Mouse (Mus musculus): ENCODE measurements around the gene Zdhhc12. TPM values are rescaled to one million over a fixed set of nuclear protein-coding genes. Genes with fewer than 3 reads are reported as not detected.
"Not testable (repeated sequence)": the region's sequence is repeated elsewhere in the genome, so short reads cannot be mapped to it uniquely, and the experiment has no call there.

The Zdhhc12 gene
- total and polyA plus RNA-seq, 2 experiments from 2014 or later = 23.3 to 25.7 TPM

- Histone ChIP-seq H3K9ac (no peak overlapping the region), H3K4me3 (ENCODE audit: low read depth, low read length) (no peak overlapping the region), H3K27me3 (ENCODE audit: insufficient read depth, low read length) (no peaks in the 10 kb centered on the region), H3K9me3 (ENCODE audit: low read length) (no peaks in the 10 kb centered on the region), H3K4me1 (ENCODE audit: insufficient read depth) (peaks cover 8% of the 10 kb centered on the region; the same call in 1 of the 2 replicates), H3K36me3 (ENCODE audit: insufficient read depth) (no peaks in the 10 kb centered on the region), H3K27ac (ENCODE audit: low read depth, low read length) (no peak overlapping the region), H3K4me2 (ENCODE audit: low read depth) (no peak overlapping the region)
- 29% methylated on average over 5 of the region's 5 CpGs for WGBS
- DNase-seq = no peak
- TF ChIP-seq CTCF (IDR thresholded peaks at IDR 0.05; ENCODE audit: low read depth) = no peak
- no peak for ATAC-seq
Measured at GRCm38 (mm10) chr2:30058418-30058817, 35.0 kb downstream of the Zdhhc12 start.

GRCm38 (mm10) chr2:30057223-30057904 is 36.1 kb downstream of the Zdhhc12 start, which contains the start of gene Set:
Gene Set (plus strand): TSS chr2:30057378.
- no peak for TF ChIP-seq CTCF (IDR thresholded peaks at IDR 0.05; ENCODE audit: low read depth)
- WGBS = 53% methylated on average over 12 of the region's 12 CpGs
- ATAC-seq (no peak), DNase-seq (no peak)
- no peak within 1 kb of the TSS for H3K27ac ChIP-seq (ENCODE audit: low read depth, low read length)
- 0 out of 2 replicates have a peak, but pooled peaks cover 4% of the 10 kb centered on the region for H3K4me1 ChIP-seq (ENCODE audit: insufficient read depth)
- H3K4me2 ChIP-seq (ENCODE audit: low read depth) = no peak within 1 kb of the TSS
- no peaks in the 10 kb centered on the region for H3K27me3 ChIP-seq (ENCODE audit: insufficient read depth, low read length)
- H3K9ac ChIP-seq = no peak within 1 kb of the TSS
- H3K4me3 ChIP-seq (ENCODE audit: low read depth, low read length) = no peak within 1 kb of the TSS
- H3K36me3 ChIP-seq (ENCODE audit: insufficient read depth) = no peaks in the 10 kb centered on the region
- H3K9me3 ChIP-seq (ENCODE audit: low read length) = no peaks in the 10 kb centered on the region

- H3K9me3 ChIP-seq (ENCODE audit: low read length) = no peaks in the 10 kb centered on the region
- ATAC-seq (no peak), DNase-seq (no peak)
- H3K4me2 ChIP-seq (ENCODE audit: low read depth) = no peak overlapping the region
- H3K4me1 ChIP-seq (ENCODE audit: insufficient read depth) = 0 out of 2 replicates have a peak, but pooled peaks cover 4% of the 10 kb centered on the region
- no peak overlapping the region for H3K4me3 ChIP-seq (ENCODE audit: low read depth, low read length)
- no peak overlapping the region for H3K27ac ChIP-seq (ENCODE audit: low read depth, low read length)
- no peak for TF ChIP-seq CTCF (IDR thresholded peaks at IDR 0.05; ENCODE audit: low read depth)
- no peaks in the 10 kb centered on the region for H3K27me3 ChIP-seq (ENCODE audit: insufficient read depth, low read length)
- no peak overlapping the region for H3K9ac ChIP-seq
- H3K36me3 ChIP-seq (ENCODE audit: insufficient read depth) = no peaks in the 10 kb centered on the region
- WGBS = 88% methylated on average over 3 of the region's 3 CpGs
Measured at GRCm38 (mm10) chr2:30056736-30057135, 36.7 kb downstream of the Zdhhc12 start.

GRCm38 (mm10) chr2:30055310-30055709 is 38.1 kb downstream of the Zdhhc12 start:
- not testable (repeated sequence) for DNase-seq; H3K9ac ChIP-seq; H3K27me3 ChIP-seq (ENCODE audit: insufficient read depth, low read length); H3K9me3 ChIP-seq (ENCODE audit: low read length); H3K4me2 ChIP-seq (ENCODE audit: low read depth); H3K27ac ChIP-seq (ENCODE audit: low read depth, low read length); H3K4me3 ChIP-seq (ENCODE audit: low read depth, low read length); H3K4me1 ChIP-seq (ENCODE audit: insufficient read depth); H3K36me3 ChIP-seq (ENCODE audit: insufficient read depth); ATAC-seq
- 94% methylated on average over 3 of the region's 3 CpGs for WGBS
- 0 out of 2 replicates have a peak, but pooled peaks have one; percentile 10 for TF ChIP-seq CTCF (IDR thresholded peaks at IDR 0.05; ENCODE audit: low read depth)

GRCm38 (mm10) chr2:30051992-30052761 is 41.3 kb downstream of the Zdhhc12 start:
- DNase-seq (no peak), ATAC-seq (no peak)
- Histone ChIP-seq H3K9ac (no peak overlapping the region), H3K4me1 (ENCODE audit: insufficient read depth) (0 out of 2 replicates have a peak, but pooled peaks cover 4% of the 10 kb centered on the region), H3K4me3 (ENCODE audit: low read depth, low read length) (no peak overlapping the region), H3K9me3 (ENCODE audit: low read length) (no peaks in the 10 kb centered on the region), H3K27me3 (ENCODE audit: insufficient read depth, low read length) (no peaks in the 10 kb centered on the region), H3K36me3 (ENCODE audit: insufficient read depth) (no peaks in the 10 kb centered on the region), H3K27ac (ENCODE audit: low read depth, low read length) (no peak overlapping the region), H3K4me2 (ENCODE audit: low read depth) (no peak overlapping the region)
- TF ChIP-seq CTCF (IDR thresholded peaks at IDR 0.05; ENCODE audit: low read depth) = peak; percentile 55
- WGBS = 40% methylated on average over 6 of the region's 6 CpGs

- Histone ChIP-seq H3K27ac (ENCODE audit: low read depth, low read length) (no peak overlapping the region), H3K36me3 (ENCODE audit: insufficient read depth) (no peaks in the 10 kb centered on the region), H3K9me3 (ENCODE audit: low read length) (no peaks in the 10 kb centered on the region), H3K4me1 (ENCODE audit: insufficient read depth) (0 out of 2 replicates have a peak, but pooled peaks cover 4% of the 10 kb centered on the region), H3K9ac (no peak overlapping the region), H3K4me3 (ENCODE audit: low read depth, low read length) (no peak overlapping the region), H3K4me2 (ENCODE audit: low read depth) (no peak overlapping the region), H3K27me3 (ENCODE audit: insufficient read depth, low read length) (no peaks in the 10 kb centered on the region)
- no peak for ATAC-seq
- 92% methylated on average over 3 of the region's 3 CpGs for WGBS
- no peak for DNase-seq
- TF ChIP-seq CTCF (IDR thresholded peaks at IDR 0.05; ENCODE audit: low read depth) = no peak
Measured at GRCm38 (mm10) chr2:30049831-30050230, 43.6 kb downstream of the Zdhhc12 start.

Data from forebrain, postnatal 0 days (tissue).